Mouse (Mus musculus) cerebellum, adult 9-10 months (tissue): ENCODE results near the gene Fitm2.
A peak's percentile ranks its signal among the peaks of the same experiment; 100 is the strongest.

ENCODE experiments used
- DNase-seq: peaks from one replicate; pipeline ENCODE4 v3.0.0; 2022

The Fitm2 gene

DNA sequence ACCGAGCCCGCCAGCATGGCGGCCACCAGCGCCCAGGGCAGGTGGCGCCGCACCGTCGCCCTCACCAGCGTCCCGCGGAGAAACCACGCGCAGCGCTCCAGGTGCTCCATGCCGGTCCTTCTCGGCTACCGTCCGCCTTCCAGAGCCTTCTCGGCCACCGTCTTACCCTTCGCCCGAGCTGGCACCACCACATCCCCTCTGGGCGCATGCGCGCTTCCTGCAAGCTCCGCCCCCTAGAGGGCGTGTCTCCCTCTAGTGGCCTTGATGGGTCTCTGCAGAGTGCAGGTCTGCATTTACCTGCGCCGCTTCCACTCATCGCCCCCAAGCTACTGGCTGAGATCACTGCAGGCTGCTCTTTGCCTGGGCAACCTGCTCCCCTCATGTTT lies at the start of gene Fitm2:
TSS of gene Fitm2 (minus strand) at position 164 of the 386 bp plus-strand sequence.
- peak; percentile 97 for DNase-seq

DNA sequence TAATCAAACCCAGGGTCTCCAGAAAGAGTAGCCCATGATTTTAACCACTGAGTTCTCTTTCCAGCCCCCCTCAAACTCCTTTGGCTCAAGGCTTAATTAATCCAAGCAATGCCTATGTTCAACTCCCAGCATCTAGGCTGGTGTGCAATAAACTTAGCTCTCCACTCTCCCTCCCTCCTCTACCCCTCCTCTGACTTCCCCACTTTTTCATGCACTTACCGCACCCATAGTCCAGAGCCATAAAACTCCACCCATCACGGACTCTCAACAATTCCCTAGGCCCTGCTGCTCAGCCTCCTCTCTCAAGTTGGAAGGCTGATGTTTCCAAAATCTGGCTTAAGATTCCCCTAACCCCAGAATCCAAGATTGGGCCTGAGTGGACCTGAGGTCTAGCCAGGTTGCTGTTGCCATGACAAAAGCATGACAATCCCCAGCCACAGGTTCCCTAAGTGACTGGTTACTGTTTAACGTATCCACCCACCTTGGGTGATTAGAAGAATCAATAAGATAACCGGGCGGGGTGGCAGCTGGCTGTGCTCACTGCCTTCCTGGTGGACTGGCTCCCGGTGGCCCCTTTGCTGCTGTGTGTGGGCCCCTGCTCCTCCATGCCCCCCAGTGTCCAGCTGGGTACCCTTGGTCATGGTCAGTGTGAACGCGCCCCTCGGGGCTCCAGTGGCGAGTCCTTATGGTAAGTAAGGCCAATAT lies 34.0 kb upstream of the Fitm2 start, which contains the start of gene Hnf4a:
TSS of gene Hnf4a (plus strand) at position 509 of the 705 bp plus-strand sequence.
- no peak for DNase-seq

DNA sequence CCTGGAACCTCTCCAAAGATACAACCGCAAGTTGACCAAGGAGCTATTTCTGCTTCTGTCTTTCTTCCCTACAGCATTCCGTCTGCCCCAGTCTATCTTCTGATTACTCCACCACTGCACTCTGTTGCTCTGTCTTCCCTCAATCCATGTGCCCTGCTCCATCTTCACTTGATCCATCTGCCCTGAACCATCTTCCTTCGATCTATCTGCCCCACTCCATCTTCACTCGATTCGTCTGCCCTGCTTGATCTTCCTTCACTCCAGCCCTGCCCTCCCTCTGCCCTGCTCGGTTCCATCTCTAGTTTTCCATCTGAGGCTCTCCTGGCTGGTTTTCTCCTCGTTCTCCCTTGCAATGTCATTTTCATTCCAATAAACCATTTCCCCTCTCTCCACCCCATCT lies 30.8 kb upstream of the Fitm2 start:
- no peak for DNase-seq

DNA sequence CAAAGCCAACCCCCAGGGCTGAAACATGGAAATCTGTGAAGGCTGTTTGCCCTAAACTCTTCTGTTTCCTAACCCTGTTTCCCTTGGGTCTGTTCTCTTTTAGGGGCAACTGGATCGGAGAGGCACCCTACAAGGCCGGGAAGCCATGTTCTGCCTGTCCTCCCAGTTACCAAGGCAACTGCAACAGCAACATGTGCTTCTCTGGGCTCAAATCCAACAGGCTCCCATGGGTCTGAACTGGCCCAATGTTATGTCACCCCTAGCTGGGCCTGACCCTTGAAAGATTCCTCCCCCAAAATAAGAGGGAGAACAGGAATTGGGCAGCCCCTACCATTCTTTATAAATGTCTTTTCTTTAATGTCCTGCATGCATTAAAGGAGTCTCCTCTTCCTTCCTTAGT lies 29.8 kb upstream of the Fitm2 start:
- no peak for DNase-seq

DNA sequence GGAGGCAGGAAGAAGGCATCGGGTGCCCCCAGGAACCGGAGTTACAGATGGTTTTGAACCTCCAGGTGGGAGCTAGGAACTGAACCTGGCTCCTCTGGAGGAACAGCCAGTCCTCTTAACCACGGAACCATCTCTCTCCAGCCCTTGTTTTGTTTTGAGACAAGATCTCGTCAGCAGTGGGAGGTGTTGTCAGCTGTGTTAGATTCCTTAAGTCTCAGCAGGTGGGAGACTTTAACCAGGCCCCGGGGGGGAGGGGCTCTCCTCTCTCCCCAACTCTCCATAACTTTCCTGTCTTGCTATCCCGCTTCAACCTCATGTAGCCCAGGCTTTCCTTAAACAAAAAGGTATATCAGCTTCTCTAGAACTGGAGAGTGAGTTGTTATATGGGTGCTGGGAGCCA lies 22.0 kb upstream of the Fitm2 start:
- no peak for DNase-seq

DNA sequence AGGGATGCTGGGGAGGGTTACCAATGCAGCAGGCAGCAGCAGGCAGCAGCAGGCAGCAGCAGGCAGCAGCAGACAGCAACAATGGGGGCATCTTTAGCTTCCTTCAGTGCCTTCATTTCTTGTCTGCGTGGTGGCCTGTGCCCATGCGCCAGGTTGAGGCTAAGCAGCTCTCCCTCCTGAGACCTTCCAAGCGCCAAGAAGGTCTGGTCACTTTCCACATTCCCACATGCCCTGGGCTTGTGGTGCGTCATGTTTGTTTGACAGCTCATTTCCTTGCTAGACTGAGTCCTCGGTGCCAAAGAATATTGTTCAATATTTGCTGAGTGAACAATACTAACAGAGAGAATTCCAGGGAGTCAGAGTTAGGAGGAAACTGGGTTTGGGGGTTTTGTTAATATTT lies 21.5 kb upstream of the Fitm2 start:
- DNase-seq = no peak

DNA sequence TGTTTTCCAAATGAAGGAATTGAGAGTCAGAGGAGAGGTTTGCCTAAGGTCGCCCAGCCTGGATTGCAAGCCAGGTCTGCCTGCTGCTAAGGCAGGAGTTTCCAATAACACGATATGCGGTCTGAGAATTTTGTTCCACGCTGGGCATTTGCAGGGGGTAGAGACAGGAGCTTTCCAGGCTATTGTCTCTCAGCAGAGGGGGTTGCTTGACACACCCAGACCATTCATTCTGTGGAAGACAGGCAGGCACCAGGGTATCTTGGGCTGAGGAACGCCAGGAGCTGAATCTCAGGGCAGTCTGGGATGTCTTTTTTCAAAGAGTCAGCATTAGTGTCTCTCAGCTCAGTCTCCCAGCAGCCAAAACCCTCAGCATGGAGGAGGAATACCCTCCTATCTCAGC lies 20.6 kb upstream of the Fitm2 start:
- DNase-seq = no peak

DNA sequence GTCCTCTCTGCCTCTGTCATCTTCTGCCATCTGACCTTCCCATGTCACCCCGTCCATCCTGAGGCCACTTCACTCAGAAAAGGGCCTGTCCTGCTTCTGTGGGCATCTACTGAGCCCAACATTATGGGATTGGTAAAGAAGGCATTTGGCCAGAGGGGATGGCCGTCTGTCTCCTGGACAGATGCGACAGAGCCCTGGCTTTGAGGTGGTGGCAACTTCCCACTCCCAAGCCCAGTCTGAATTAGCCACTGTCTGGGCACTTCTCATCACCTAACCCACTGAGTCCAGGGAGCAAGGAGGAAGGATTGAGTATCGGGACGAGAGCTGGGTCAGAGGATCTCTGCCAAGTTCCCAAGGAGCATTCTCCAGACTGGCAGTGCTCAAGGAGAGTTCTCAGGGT lies 19.6 kb upstream of the Fitm2 start, which contains the start of gene R3hdml:
TSS of gene R3hdml (plus strand) at position 301 of the 400 bp plus-strand sequence.
- no peak for DNase-seq

DNA sequence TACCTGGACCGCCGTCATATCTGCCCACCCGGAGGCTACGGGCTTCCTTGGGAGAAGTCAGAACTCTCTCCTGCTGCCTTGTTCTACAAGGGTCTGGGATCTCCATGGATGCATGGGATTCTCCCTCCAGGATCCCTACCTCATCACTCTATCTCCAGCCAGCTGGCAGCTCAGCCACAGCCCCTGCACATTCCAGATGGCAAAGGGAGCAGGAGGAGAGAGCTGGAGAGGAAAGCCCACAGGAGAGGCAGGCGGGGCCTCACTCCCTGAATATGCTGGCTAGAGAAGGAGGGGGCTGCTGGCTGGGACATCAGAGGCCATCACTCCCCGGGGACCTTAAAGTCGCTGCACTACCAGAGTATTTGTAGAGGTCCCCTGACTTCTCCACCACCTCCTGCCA lies 18.9 kb upstream of the Fitm2 start:
- DNase-seq = no peak

DNA sequence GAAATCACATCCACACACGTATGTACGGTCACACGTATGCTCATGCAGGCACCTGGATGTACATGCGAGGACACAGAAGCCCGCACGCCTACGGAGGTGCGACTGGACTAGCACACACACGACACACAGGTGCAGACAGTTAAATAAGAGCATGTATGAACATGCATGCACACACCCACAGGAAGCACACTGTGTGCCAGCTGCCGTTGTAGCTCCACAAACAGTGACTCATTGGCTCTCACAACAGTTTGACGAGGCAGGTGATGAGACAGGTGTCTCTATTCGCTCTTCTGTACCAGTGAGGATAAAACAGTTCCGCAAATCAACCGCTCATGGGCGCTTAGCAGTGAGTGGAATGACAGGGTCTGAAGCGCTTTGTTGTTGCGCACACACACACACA lies 18.2 kb upstream of the Fitm2 start:
- DNase-seq = no peak

DNA sequence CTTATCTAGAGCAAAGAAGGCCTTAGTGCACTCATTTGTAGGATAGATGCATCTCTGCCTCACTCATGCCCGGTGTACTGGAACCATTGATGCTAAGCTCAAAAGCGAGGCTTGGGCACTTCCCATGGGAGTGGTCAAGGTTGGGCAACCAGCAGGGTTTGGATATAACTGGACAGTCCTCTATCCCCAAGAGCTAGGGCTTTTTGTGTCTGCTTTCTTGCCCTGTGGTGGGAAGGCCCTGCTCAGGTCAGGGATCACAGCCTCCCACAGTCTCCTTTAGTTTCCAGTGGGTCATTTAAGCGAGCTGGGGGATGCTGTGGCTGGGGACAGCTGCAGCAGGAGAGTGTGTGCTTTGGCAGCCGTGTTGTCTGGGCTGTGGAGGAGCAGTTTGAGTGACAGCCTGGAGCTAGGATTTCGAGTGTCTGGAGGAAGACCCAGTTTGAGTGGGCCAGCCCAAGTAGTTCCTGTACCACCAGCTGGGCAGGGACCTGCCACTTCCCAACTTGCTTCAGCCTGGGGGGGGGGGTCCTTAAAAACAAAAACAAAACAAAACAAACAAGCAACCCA lies 17.4 kb upstream of the Fitm2 start:
- DNase-seq = no peak

DNA sequence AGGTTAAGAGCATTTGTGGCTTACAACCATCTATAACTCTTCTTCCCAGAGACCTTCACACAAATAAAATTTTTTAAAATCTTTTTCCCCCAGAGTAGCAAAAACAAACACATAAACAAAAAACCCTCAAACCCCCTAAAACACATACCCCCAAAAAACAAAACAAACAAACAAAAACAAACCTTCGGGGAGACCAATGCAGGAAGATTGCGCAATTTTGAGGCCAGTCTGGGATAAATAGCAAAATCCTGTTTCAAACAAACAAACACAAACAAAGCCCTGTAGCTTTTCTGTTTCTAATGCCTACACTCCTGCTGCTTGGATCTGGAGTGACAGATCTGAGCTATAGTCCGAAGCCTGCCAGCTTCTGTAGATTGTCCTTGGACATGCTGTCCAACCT lies 14.9 kb upstream of the Fitm2 start:
- no peak for DNase-seq

DNA sequence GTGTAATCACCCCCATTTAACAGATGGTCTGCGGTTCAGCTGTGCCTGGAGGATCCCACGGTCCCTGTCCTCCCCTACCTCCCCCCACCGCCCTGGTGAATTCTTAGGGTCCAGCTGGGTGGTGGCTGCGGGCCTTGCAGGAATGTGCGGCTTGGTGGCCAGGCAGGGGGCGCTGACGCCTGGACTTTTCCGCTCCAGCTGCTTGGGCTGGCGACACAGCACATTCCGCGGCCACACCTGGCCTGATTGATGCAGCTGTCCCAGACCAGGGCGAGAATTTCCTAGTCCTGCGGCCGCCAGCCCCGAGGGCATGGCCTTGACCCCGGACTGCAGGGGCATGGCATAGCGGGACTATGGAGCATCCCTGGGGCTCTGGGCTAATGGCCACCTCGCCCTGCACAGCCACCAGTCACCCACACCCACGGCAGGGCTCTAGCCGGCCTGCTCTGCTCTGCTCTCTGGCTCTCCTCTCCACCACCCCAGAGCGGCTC lies 9.2 kb upstream of the Fitm2 start:
- no peak for DNase-seq

DNA sequence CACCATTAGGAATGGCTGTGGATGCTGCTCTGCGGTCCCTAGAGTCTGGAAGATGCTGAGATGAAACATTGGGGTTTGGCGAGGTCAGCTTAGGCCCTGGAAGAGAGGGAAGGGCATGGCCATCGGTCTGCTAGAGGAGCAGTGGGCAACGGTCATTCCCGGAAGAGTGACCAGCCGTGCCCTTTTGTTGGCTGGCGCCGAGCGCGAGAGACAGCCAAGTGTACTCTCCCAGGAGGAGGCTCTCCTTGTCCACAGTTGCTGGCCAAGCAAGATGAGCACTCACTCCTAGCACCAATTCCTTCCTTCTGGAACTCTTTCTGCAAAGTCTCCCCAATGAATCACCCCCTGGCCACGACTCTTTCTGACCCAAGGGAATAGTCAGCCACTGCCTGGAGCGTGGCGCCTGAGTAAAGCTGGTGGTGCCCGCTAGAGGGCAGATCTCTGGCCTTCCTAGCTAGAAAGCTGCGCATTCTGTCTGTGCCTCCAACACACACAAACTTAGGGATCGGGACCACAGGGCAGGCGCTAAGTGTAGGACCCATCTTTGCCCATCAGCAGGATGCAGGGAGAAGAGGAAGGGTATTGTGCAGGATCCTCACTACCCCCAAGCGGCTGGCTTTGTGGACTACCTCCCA lies 7.9 kb upstream of the Fitm2 start:
- no peak for DNase-seq

DNA sequence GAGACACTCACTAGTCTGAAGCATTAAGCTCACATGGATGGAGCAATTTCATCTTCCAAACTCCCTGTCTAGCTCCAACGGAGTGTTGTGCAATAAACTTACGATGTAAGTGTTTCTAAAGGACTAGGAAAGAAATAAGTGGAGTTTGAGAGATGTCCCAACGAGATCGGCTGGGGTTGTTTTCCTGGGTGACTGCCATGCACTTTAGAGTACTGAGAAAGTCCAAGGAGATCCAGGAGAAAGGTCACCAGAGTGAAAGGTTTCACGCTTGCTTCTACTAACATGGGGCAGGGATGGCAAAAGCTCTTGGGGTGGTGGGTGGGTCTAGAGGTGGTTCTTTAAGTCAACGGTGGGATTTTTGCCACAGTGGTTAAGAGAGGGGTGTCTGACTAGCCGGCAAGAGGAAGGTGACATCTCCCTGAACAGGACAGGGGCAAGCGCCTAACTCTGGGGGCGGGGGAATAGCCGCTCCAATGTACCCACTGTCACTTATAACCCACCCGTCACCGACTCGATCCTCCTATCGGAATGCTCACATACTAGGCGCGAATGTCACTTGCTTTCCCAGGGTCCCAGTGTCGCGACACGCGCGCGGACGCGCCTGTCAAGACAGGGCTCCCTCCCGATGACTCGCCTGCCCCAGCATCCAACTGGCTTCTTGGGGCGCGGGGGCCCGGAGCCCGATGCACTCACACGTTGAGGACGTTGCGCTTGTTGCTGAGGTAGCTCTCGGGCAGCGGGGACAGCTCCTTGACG lies 541 bp downstream of the Fitm2 start:
- no peak for DNase-seq

DNA sequence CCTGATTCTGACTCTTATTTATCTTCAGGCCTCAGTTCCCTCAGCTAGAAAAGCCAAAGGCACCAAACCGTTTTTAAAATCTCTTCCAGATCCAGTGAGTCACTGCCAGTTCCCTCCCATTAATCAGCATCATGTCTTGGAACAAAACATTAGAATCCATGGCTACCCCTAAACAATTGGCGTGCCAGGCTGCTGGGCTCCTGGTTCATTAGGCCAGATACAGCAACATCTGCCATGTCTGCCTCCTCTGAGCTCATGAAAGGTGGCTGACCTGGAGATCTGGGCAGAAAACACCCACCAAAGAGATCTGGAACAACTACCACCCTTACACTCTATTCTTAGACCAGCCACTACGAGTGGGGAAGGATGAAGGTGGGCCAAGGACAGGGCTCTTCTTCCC lies 1.3 kb downstream of the Fitm2 start:
- DNase-seq = peak; percentile 36

DNA sequence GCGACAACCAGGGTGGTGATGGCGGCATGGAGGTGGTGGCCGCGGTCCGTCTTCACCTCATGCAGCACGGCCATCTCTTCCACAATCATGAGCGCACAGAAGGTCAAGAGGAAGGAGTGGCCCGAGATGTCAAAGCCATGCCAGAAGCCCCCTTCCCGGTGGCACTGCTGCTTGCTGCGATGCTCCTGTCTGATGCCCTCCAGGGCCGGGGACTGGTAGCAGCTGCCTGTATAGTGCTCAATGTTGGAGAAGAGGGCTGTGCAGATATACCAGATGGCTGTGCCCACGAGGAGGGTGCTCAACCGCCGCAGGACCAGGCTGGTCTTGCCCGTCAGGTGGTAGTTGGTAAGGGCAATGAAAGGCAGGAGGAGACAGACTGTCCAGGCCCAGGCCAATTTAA lies 2.7 kb downstream of the Fitm2 start:
- DNase-seq = peak; percentile 17

DNA sequence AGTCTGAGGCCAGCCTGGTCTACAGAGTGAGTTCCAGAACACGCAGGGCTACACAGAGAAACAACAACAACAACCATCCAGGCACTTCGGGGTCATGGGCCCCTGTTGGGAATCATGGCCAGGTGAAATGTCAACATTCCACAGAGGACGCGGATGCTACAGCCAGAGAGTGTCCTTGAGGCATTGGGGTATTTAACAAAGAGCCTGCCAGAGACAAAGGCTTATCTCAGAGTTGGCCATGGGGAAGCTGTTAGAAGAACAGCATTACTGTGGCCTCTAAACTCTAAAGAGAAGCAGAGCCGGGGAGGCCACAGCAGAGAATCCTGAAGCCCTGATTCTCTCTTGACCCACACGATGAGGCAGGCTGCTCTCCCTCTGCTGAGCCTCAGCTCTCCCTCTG lies 3.6 kb downstream of the Fitm2 start:
- DNase-seq = no peak

DNA sequence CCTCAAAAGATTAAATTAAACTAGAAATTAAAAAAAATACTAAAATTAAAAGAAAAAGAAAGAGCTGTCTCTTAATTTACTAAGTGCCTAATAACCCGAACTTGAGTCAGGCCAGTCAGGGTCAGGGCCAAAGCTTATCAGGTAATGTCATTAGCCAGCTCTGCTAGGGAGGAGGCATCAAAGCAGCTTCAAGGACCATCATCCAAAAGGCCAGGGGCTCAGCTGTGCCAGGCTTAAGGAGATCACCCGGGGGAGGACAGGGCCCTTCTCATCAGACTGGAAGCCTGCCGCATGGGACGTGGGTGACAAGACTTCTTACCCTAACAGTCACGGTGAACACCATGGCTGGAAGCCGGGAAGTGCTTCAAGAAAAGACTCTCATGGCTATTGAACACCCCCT lies 4.8 kb downstream of the Fitm2 start:
- DNase-seq = peak; percentile 9

DNA sequence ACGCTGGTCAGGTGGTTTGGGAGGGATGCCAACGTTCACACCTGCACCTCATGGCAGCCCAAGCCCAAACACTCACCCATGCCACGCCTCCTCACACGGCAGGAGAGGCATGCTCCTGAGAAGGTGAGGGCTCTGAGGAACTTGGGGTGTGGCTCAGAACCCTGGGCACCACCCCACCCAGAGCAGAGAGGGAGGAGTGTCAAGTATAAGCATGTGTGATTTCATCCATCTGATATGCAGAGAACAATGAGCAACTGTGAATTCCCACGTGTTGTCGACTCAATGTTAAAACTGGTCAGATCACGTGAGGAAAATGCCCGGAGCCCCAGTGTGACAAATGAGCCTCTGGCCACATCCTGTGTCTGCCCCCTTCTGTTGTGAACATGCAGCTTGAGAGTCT lies 5.7 kb downstream of the Fitm2 start:
- DNase-seq = peak; percentile 4

DNA sequence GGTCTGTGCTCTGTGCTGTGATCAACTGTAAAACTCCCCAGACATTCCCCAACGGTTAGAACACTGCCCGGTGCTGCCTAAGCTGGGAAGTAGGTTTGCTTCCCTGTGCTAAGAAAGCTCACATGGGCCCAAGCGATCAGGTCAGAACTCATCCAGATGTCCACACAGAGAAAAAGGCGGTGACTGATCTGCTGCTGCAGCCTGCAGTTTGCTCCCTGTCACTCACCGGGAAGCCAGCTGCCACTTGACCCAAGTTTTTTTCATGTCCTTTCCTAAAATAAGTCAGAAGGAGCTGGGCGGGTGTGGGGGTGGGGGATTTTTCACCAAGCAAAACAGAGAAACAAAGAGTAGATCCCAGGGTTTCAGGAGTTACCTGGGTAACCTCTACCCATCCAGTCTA lies 7.9 kb downstream of the Fitm2 start:
- peak; percentile 14 for DNase-seq

DNA sequence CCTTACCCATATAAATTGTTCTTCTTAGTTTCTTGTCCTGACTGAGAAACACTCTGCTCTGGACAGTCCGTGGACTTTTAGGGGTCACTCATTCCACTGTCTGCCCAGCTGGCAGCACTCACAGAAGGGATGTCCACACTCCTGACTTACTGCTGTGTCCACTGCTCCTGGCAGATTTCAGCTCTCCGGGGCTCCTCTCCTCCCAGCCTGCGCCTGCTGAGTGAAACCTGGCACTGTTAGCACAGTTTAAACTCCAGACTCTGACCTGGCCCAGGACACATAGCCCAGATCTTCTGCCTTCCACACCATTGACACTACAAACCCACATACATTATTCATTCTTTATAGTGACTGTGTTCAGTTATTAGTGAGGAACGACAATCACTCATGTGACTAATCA lies 8.4 kb downstream of the Fitm2 start:
- peak; percentile 43 for DNase-seq

DNA sequence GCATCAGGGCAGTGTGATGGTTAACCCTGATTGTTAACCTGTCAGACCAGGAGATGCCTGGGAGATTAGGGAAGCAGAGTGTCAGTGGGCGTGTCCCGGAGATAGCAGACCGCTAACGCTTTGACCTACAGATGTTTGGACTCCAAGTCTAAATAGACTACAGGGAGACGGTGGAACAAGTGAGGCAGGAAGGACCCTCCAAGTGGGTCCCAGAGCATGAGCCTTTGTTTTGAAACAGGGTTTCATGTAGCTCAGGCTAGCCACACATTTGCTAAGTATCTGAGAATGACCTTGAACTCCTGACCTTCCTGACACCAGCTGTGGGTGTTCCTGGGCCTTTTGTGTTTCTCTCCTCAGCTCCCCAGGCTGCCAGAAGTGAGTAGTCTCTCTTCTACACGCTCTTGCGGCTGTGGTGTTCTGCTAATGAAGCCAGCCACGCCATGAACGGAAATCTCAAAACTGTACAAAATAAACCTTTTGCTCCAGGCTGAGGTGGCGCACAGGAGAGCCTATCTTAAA lies 9.1 kb downstream of the Fitm2 start:
- peak; percentile 10 for DNase-seq
